Mouse (Mus musculus) v-Abl transformed pro-B cells (cell line): Measurements from ENCODE around the gene Cela3b.

ENCODE experiments used
- in situ Hi-C, 2 experiments: fragments of 400-800 bp; cut with MboI; formaldehyde crosslinking; loops; one replicate each; pipeline ENCODE4 v1.15.1; 2025; ENCODE audit not compliant: unreplicated experiment in 2 of 2

Cela3b gene

DNA sequence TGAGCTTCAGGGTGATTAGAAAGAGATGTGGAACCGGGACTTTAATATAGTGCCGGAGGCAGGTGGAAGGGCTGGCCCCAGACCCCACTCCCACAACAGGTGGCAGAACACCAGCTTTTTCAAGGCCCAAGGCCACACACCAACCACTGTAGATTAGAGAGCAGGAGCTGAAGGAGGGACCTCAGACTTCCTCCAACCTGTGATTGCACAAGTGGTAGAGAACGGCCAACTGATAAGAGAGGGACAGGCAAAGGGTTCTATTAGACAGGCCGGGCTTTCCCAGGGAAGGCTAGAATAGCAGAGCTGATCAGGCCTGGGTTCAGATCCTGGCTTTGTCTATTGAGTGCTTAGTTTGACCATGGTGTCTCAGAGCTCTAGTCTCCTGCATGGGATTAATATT is at the start of gene Cela3b:
Gene Cela3b, minus strand, starts transcription at position 39 of the 400 bp plus-strand sequence.
- in situ Hi-C loops: loop anchor here (25.0 kb wide), 2 partner anchors 257 to 343 kb away; no protein-coding TSS in a partner anchor

DNA sequence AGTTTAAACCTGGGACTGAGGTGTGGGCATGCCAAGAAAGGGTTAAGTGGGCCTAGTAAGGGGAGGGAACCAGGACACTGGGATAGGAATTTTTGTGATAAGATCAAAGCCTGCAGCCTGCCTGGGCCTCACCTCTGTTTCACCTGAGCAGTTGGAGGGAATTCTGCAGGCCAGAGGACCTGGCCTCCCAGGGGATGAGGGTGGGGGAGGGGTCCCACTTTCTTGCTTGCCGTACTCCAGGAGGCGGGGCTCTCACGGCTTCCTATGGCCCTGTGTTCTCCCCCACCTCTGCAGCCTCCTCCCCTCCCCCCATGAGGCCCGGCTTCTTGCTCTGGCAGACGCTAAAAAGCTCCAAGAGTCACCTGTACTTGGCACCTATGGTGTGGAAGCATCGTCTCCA is 49.4 kb upstream of the Cela3b start:
- in situ Hi-C loops: no loop called here

DNA sequence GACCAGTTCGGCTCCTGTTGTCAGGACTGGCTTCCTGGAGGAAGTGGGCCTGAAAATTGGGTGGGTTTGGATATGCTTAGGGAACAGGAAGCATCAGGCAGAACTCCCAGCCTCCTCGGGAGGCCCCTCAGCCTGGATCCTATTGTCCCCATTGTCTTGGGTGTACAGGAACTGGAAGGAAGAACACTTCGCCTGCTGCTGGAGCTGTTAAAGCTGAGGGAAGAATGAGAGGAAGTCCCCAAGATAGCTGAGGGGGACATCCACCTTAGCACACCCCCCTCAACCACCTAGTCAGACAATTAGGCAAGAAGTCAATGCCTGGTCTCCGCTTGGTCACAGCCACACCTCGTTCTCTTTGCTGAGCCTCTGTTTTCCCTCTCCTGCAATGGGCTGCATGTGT is 48.0 kb upstream of the Cela3b start:
- in situ Hi-C loops: no loop called here

DNA sequence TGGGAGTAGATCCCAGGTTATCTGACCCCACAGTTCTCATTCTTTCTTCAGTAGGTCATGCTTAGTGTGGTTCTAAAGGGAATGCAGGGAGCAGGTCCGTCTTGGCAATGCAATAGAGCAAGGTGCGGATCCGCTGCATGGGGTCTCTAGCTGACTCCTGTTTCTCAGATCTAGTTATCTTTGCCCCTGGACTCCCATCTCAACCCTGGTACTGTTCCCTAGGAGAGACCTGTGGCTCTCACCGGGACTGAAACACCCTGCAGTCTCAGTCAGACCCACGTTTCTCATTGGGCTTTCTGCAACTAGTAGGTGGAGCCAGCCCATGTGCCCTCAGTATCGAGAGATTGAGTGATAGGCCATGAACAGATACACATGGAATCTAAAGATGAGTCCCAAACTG is 47.3 kb upstream of the Cela3b start:
- in situ Hi-C loops: no loop called here

DNA sequence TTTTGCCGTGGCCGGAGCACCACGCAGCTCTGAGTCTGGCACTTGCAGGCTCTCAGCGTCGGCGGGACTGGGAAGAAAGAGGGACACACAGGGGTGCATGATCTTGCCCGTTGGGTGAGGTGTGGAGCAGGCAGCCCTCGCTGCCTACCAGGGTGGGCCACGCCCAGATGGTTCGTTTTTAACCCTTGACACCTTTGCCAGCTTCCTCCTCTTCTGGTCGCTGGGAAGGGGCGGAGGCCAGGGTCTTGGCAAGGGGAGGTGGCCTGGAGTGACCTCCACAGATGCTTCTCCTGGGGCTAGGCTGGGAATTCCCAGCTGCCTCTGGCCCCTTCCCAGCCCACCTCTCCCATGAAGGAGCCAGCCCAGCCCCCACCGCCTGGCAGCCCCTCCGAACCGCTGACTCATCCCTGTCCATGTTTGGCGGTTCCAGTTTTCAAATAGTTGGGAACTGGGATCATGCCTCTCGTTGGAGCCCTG is 46.5 kb upstream of the Cela3b start:
- in situ Hi-C loops: no loop called here

DNA sequence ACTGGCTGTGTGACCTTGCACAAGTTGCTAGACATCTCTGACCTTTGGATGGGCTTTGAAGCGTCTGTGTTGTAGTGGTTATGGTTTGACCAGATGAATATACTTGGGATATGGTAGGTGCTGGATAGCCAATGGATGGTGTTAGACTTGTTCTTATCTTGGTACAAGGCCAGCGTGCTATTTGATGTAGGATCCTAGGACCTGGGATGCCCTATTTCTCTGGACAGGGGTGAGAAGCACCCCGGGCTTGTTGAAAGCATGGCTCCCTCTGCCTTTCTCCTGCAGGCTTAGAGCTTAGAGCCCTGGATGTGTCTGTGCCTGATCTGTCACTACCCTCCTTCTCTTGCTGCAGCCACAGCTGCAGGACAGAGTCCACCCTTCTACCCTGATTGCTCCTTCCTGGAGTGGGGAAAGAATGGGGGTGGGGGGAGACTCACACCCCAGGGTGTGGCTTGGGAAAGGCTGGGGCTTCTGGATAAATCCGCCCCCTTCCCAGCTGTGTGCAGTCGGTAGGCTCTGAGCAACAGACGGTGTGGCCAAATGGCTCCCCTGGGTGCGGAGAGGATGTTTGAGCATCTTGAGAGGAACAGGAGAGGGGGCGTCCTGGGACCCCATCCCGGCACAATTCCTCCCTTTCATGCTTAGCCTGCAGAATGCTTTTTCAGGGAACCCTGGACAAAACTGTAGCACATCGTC is 45.9 kb upstream of the Cela3b start:
- in situ Hi-C loops: no loop called here

DNA sequence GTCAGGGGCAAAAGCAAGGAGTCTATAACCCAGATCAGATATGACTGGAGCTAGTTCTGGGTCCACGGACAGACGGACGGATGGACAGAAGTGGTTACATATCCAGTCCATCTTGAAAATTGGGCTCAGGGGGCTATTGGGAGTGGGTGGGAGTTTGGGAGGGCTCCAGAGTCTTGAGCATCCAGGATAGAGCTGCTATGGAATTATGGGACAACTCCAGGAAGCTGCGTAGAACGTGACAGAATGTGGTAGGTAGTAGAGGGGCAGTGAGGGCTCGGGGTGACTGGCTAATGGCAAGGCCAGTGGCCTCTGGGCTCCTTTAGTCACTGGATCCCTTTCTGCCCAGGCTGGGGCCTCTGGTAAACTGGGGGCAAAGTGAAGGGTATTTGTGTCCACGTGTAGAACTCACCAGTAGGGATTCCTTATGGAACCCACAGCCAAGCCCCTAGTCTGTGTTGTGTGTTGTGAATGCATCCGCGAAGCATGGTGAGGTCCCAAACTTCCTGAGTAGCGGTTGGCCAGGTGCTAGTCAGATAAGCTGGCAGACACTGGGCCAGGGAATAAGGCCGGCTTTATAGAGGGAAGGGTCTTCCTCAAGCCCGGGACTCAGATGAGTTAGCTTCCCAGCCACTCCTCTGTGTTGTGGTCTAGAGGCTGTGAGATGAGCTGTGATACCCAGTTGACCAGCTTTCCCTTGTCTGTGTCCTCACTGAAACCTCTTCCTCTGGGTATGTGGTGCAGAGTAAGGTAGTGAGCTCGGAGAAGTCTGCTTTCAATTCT is 45.1 kb upstream of the Cela3b start:
- in situ Hi-C loops: no loop called here

DNA sequence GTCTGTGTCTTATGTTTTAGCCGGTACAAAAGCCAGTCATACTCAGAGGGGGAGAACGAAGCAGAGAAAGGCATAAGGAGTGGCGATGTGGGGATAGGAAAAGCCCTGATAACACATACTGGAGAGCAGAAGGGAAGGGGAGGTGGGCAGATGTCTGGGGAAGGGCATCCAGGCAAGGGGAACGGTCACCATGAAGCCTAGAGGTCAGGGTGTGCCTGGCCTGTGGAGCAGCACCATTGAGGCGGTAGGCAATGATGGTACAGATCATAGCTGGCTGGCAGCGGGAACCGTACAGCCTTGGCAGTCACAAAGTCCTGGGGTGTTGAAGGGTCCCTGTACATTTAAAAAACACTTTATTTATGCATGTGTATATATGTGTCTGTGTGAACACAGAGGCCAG is 44.4 kb upstream of the Cela3b start:
- in situ Hi-C loops: no loop called here

DNA sequence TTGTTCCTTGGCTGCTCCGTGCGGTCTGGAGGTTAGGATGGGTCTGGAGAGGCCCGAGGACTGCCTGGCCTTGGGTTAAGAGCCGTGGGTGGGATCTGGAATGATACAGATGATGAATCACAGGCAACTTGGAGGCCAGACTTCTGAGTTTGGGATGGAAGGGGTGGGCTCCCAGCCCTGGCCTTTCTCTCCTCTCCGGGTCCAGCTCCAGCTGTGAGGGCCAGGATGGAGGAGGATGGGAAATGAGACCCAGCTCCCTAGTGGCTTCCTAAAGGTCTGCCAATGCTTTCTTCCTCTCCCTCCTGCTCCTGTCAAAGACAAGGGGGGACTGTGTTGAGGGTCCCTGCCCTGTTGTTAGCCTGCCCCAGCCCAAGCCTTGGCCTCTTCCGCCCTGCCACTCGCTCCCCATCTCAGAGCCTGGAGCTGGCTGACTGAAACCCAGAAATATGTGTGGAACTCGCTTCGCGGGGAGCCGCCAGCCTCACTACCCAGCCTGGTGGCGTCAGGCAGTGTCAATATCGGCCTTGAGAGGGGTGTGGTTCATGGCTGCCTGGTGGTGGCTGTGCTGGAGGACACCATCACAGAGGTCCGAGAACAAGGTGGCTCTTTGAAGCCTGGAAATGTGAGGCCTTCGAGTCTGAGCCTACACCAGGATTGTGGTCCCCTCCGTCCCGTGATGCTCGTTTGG is 43.5 kb upstream of the Cela3b start:
- in situ Hi-C loops: no loop called here

DNA sequence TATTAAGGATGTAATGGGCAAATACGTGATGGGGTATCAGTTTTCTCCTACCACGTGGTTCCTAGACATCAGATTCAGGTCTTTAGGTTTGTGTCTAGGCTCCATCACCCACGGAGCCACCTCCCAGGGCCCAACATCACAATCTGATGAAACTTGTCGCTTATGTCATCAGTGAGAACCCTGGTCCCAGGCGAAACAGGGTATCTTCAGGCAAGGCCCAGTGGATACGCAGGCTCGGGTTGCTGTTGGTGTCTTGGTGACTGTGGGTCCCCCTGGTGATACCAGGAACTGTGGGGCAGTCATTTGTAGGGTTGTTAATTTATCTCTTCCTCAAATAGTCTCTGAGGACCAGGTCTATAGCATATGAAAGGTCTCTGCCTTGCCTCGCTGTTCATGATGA is 42.9 kb upstream of the Cela3b start:
- in situ Hi-C loops: no loop called here

DNA sequence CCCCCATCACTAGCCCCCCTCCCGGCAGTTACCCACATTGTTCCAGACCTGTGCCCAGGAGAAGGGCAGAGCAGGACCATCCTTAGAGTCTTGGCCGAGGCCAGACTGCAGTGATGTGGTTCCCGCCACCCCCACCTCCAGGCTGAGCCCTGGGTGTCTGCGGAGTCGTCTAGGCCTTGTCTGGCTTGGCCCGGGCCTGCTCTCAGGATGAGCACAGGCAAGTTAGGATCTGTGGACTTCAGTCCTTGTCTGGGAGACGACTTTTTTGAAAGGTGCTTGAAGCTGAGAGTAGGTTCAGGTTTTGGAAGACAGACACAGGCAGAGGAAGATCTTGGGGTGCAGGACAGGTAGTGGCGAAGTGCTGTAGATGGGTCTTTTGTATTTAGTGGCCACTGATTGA is 41.0 kb upstream of the Cela3b start:
- in situ Hi-C loops: no loop called here

DNA sequence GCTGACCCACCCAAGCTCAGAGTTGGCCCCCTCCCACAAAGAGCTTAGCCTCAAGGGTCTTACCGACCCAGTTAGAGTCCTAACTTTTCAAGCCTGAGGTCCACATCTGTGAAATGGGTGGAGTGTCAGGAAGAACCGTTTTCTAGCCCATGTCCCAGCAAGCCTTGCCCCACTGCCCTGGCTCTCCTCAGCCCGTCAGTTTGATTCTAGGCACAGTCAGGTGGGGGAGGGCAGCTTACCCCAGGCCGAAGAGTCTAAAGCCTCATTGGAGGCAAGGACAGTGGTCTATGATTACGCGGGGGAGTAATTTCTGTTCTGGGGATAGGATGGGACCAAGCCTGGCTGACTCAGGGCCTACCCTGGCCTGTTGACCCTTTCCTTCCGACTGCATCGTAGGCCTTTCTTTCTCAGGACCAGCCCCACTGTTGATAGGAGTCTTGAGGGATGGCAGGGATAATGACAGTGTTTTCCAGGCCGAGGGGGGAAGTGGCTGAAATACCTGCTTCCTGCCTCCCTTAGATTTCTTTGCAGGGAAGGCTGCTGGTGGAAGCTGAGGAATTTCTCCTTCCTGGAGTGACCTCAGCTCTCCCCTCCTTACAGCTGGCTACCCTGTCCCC is 40.5 kb upstream of the Cela3b start:
- in situ Hi-C loops: no loop called here

DNA sequence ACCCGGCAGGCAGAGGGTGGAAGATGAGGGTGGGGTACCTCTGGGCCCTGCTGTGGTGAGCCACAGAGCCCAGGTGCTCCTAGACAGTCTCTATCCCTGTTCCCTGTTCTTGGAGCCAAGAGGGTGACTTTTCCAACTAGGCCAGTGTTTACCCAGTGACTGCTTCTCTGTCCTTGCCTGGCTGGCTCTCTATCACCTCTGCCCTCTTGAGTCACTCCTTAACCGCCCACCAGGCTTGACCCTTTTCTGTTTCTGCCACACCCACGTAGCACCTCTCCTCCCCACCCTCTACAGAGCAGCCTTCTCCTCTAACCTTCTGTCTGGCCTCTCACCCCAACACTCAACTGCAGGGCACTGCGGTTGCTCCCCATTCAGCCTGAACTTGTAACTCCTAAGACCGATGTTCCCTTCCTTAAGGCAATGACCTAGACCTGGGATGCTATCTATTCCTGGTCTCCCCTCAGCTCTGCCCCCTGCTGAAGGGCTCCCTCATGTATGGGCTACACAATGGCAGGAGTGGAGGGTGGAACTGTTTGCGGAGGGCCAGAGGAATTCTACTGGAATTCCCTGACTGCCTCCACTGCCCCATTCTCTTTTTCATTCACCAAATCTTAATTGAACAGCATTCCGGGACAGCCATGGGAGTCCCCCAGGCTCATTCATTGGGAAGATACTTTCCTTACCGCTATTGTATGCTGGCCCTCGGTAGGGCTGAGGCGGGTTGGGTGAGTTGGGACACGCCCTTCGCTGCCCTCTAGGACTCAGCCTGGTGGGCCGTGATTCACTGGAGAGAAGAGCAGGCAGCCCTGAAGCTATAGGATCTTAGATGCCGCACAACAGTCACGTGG is 39.7 kb upstream of the Cela3b start:
- in situ Hi-C loops: no loop called here

DNA sequence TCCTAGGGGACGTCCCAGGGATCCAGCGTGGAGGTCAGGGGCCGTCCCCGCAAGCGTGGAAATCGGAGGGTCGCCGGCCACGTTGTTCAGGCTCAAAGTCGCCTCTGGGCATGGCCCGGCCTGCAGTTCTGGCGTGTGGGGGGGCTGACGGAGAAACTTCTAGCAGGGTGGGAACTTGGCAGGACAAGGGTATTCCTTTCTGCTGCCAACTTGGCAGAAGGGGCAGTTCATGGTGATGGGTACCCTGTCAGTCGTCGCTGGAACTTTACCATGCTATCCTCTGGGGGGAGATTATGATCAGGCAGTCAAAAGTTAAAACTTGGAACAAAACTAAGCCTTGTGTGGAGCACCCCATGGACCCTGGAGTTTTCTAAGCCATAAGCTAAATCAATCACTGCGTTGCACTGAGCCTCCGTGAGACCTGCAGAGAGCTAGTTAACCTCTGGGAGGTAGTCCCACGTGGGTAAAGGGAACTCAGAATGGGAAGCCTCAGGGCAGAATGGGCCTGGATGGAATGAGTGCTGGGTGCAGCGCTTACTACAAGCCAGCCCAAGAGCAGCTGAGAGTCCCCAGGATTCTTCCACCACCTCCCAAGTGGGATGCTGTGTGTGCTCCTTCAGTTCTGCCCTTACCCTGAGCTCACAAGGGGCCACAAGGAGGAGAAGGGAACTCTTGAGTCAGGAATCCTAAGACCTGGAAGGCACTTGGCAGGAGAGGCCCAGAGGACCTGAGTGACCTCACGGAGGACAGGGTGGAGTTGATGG is 38.9 kb upstream of the Cela3b start:
- in situ Hi-C loops: no loop called here

DNA sequence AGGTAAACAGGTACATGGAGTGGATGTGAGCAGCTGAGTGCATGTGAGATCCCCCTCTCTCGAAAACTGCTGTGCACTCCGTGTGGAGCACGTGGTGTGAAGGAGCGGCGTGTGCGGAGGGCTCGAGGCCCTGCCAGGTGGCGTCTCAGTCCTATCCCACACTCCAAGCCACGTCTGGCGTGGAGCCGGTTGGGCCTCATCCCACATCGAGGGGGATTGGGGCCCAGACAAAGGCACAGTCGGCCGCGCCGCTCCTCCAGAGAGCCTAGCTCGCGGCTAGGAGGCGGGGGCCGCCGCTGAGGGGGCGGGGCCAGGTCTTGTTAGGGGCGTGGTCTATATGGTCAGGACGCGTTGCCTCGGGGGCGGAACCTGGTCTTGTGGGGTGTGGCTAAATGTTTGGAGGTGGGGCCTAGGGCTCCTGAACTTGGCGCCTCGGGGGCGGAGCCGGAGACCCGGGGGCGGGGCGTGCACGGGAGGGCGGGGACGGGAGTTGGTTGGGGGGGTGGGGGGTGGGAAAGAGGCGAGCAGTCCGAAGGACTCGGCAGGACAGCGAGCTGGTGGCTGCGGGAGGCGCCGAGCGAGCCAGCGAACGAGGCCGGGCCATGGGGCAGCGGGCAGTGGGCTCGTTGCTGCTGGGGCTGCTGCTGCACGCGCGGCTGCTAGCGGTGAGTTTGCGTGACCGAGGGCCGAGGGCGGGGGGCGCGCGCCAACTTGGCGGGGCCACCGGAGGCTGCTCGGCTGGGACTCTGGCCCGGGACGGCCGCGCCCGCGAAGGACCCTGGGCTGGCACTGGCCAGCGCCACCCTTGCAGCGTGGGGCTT is 38.1 kb upstream of the Cela3b start, which contains the start of gene Hspg2:
Gene Hspg2, plus strand, starts transcription at position 510 of the 821 bp plus-strand sequence.
- in situ Hi-C loops: no loop called here

DNA sequence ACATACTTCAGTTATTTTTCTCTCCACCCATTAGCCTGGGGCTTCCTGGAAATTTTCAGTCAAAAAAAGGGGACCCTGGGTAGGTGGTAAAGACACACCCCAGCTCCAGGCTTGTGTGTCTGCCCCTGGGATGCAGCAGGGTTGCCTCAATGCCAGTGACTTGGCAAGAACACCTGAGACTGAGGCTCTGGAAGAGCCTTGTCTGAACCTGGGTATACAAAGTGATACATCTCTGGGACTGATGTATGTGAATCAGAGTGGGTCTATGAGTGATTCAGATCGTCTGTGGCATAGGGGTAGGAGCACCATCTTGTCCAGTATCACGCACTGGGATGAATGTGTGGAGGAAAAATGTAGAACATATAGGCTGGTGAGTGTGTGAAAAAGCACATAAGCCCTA is 37.2 kb upstream of the Cela3b start:
- in situ Hi-C loops: no loop called here

DNA sequence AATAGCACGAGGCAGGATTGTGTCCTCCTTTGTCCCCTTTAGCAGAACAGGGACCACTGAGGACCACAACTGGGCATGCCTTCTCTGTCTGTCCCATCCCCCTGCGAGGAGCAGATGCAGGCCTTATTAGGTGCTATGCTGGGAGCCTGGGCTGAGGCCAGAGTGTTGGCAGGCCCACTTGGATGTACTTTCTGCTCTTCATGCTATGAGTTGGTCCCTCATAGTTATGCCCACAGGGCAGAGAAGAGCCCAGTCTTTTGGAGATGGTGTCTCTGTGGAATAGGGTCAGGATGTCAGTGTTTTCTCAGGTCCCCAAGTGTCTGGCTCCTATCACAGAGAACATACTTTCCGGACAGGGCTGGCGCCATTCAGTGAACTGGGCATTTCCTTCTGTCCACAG is 36.7 kb upstream of the Cela3b start:
- in situ Hi-C loops: no loop called here

DNA sequence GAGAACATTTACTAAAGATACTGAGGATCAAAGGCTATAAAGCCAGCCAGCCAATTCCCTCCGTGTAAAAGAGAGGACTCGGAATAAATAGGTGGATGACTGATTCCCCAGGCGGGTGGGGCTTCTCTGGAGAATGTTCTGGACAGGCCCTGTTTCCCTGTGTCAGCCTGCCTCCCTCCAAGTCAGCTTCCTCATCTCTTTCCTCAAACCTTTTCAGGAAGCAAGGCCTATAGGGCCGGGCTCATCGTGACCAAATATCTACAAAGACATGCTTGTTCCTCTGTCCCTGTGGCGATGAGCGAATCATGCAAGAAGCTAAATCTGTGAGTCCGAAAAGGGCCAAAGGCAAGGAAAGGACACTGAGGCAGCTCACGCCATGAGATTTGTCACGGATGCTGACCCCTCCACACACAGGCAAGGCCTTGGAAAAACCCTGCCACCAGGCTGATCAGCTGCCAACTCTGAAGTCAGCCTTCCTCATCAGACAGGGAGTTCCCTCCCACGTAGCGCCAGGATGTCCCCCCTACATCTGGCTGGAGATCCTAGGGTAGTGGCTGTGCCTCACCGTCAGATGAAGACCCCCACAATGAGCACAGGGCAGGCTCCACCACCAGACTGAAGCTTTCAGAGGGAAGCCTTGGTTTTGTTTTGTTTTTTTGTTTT is 34.9 kb upstream of the Cela3b start:
- in situ Hi-C loops: no loop called here
